Mouse (Mus musculus) stomach, embryonic 16.5 days (tissue): ENCODE data around the gene Dohh. TPM values are rescaled to one million over a fixed set of nuclear protein-coding genes. Genes with fewer than 3 reads are reported as not detected.

Experiments used
- ATAC-seq: fragments of 200-750 bp; cut with Nextera tagmentation; 2 replicates; pipeline ENCODE4 v1.8.0; 2017; ENCODE audit warnings: moderate number of reproducible peaks, moderate TSS enrichment; ENCODE audit not compliant: insufficient read depth, low FRiP score
- H3K27ac ChIP-seq: fragments of 300-500 bp; sonication (generic); 2 replicates; pipeline ENCODE4 v1.5.1; 2014; ENCODE audit warnings: low read length
- H3K27me3 ChIP-seq: fragments of 300-500 bp; sonication (generic); 2 replicates; pipeline ENCODE4 v1.6.1; 2014; ENCODE audit warnings: low read length, control low read depth, mixed read lengths; ENCODE audit not compliant: control insufficient read depth, insufficient read depth
- H3K36me3 ChIP-seq: fragments of 300-500 bp; sonication (generic); 2 replicates; pipeline ENCODE4 v1.6.1; 2014; ENCODE audit warnings: low read length; ENCODE audit not compliant: control insufficient read depth, insufficient read depth
- H3K4me1 ChIP-seq: fragments of 300-500 bp; sonication (generic); 2 replicates; pipeline ENCODE4 v1.6.1; 2014; ENCODE audit warnings: low read length, control low read depth, mixed read lengths; ENCODE audit not compliant: control insufficient read depth, insufficient read depth
- H3K4me2 ChIP-seq: fragments of 300-500 bp; sonication (generic); 2 replicates; pipeline ENCODE4 v1.6.1; 2014; ENCODE audit warnings: low read depth, low read length, mixed read lengths
- H3K4me3 ChIP-seq: fragments of 300-500 bp; sonication (generic); replicated peaks from 2 replicates; pipeline ENCODE4 v1.5.1; 2014; ENCODE audit warnings: mild to moderate bottlenecking, low read length
- H3K9ac ChIP-seq: fragments of 300-500 bp; sonication (generic); 2 replicates; pipeline ENCODE4 v1.6.1; 2014; ENCODE audit warnings: low read length
- H3K9me3 ChIP-seq: fragments of 300-500 bp; sonication (generic); replicated peaks from 2 replicates; pipeline ENCODE4 v1.6.1; 2016; ENCODE audit warnings: low read length, control low read depth; ENCODE audit not compliant: control insufficient read depth
- WGBS: fragments of 180-500 bp; shearing (Covaris S2); extraction: QIAGEN DNeasy Blood & Tissue Kit; methylation state at CpG from one replicate; pipeline ENCODE4 v1.1.7; 2014; 5-methylcytosine and 5-hydroxymethylcytosine counted together
- polyA plus RNA-seq: library from polyadenylated mRNA; unstranded; fragments of >200 nt; fragmentation: Nextera tagmentation; extraction: Ambion mirVana; gene quantifications from 2 replicates; pipeline ENCODE4 v1.2.1, GENCODE M21; 2015

Dohh gene
- polyA plus RNA-seq = 77.4 and 79.6 TPM in 2 replicates

DNA sequence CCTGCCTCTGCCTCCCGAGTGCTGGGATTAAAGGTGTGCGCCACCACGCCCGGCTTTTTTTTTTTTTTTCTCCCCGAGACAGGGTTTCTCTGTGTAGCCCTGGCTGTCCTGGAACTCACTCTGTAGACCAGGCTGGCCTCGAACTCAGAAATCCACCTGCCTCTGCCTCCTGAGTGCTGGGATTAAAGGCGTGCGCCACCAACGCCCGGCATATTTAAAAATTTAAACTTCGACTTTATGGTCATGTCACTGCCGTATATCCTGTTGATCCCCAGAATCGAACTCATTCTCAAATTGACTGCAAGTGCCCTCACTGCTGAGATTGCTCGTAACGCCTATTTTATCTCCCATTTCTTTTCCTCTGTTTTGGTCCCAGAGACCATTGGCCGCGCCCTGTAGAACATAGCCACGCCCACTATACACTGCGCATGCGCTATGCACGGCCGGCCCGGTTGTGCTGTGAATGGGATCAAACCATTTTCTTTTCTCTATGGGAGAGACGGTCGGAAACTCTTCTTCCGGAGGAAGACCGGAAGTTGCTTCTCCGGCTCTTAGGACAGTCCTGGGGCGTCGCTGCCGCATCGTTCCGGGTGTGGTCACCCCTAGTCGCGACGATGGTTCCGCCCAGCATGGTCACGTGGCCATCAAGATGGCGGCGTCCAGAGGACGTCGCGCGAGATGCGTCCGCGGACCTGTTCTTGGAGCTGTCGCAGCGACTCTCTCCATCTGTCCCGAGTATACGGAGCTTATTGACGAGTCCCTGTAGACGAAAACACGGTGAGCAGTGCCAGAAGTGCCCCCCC, at the start of gene Dohh, which contains the start of gene Gm48551:
Gene Dohh, plus strand, starts transcription at position 627 of the 803 bp plus-strand sequence.
Gene Gm48551, plus strand, starts transcription at position 665 of the 803 bp plus-strand sequence.
- WGBS = 3% methylated on average over 50 of the region's 54 CpGs
- Histone ChIP-seq H3K27me3 (no peaks in the 10 kb centered on the region), H3K36me3 (peaks cover 6% of the 10 kb centered on the region; the same call in 1 of the 2 replicates), H3K4me1 (peaks cover 13% of the 10 kb centered on the region), H3K9ac (peak within 1 kb of the TSS; percentile 90), H3K27ac (peak within 1 kb of the TSS; percentile 89), H3K4me2 (peak within 1 kb of the TSS; percentile 93), H3K4me3 (peak within 1 kb of the TSS; percentile 96), H3K9me3 (no peaks in the 10 kb centered on the region)
- ATAC-seq = peak; percentile 94

DNA sequence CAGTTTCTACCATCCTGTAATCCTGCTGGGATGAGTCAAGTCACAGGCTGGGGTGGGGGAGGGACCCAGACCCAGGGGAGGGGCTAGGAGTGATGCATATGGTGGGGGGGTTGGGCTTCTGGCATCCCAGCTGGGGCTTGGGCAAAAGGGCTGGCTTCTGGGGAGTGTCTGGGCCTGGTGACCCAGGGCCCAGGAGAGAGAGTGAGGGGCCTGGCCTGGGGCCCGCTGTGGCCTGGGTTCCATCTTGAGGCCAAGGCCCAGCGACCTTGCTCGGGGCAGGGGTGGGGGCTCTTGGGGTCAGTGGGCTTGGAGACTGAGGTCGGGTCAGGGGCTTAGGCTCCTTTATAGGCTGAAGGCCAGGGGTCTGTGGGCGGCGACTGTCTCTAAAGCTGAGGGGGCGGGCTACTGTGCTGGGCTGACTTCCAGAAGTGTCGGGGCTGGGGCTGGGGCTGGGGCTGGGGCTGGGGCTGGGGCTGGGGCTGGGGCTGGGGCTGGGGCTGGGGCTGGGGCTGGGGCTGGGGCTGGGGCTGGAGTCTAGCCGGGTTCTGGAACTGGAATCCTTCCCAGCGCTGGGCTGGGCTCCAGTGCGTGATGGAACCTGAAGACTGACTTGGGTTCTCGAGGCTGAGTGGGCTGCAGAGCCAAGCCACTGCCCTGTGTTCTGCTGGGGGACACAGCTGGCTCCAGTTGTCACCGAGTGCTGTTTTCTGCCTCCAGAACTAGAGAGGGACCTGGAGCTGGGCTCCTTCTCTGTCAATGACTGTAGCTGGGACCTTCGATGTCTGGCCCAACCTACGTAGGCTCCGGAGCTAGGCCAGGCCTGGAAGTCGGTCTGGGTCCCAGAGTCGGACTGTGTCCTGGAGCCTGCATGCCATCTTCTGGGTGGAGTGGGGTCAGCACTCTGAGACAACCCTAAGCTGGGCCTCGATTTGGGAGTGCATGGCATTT, 48.6 kb upstream of the Dohh start:
- peaks cover 30% of the 10 kb centered on the region for H3K4me1 ChIP-seq
- peak overlapping the region; percentile 94 for H3K27ac ChIP-seq
- no peaks in the 10 kb centered on the region for H3K36me3 ChIP-seq
- H3K4me2 ChIP-seq = peak overlapping the region; percentile 20
- no peaks in the 10 kb centered on the region for H3K9me3 ChIP-seq
- H3K9ac ChIP-seq = peak overlapping the region; percentile 56; the same call in 1 of the 2 replicates
- 41% methylated on average over 17 of the region's 19 CpGs for WGBS
- H3K27me3 ChIP-seq = no peaks in the 10 kb centered on the region
- no peak overlapping the region for H3K4me3 ChIP-seq
- ATAC-seq = peak; percentile 75

DNA sequence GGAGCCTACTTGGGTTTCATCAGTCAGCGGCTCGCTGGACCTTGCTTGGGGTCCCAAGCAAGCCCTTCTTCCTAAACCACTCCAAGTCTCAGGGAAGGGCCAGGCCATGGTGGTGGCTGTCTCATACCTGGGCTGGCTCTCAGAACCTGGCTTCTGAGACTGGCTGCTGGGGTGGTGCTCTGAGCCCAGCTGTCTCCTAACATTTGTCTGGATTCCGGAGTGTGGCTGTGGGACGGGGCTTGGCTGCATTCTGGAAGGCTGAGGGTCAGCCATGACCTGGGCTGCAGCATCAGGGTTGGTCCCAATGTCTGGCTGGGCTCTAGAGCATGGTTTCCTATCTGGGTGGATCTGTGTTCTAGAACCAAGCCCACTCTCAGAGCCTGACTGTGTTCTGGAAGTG, 47.7 kb upstream of the Dohh start:
- Histone ChIP-seq H3K9ac (peak overlapping the region; percentile 51; the same call in 1 of the 2 replicates), H3K4me2 (no peak overlapping the region), H3K27me3 (no peaks in the 10 kb centered on the region), H3K4me1 (peaks cover 31% of the 10 kb centered on the region), H3K36me3 (no peaks in the 10 kb centered on the region), H3K4me3 (no peak overlapping the region), H3K27ac (peak overlapping the region; percentile 94), H3K9me3 (no peaks in the 10 kb centered on the region)
- WGBS = 85% methylated on average over 4 of the region's 4 CpGs
- ATAC-seq = no peak

DNA sequence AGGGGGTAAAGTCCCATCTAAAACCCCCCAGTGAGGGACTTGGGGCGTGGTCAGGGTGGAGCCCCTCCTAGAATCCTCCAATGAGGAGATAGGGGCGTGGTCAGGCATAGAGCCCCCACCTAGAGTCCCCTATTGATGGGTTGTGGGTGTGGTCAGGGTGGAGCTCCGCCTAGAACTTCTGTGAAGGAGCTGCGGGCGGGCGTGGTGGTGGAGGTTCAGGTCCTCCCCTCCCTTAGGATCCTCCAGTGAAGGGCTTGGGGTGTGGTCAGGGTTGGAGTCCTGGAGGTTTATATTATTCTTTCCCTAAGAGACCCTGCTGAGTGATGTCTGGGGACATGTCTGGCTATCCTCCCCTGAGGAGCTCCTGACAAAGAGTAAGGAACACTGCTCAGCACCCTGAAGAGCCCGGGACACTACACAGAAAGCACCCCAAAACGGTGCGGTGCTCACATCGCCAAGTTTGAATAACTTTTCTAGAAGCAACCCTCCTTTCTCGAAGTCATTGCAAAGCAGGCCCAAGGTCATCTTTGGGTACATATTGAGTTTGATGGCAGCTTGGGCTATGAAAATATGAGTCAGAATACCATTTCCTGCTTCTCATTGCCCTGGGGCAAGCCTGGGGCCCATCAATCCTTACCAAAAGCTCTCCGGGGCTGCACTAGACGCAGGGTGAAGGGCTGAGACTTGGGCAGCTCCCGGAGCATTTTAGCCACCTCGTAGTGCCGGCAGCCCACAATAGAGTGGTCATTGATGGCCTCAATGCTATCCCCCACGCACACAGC, 43.5 kb upstream of the Dohh start:
- no peak for ATAC-seq
- Histone ChIP-seq H3K9me3 (no peaks in the 10 kb centered on the region), H3K27ac (no peak overlapping the region), H3K4me2 (no peak overlapping the region), H3K4me1 (peaks cover 19% of the 10 kb centered on the region; the same call in 1 of the 2 replicates), H3K9ac (no peak overlapping the region), H3K27me3 (peaks cover 20% of the 10 kb centered on the region), H3K36me3 (no peaks in the 10 kb centered on the region), H3K4me3 (no peak overlapping the region)
- WGBS = 46% methylated on average over 17 of the region's 17 CpGs

DNA sequence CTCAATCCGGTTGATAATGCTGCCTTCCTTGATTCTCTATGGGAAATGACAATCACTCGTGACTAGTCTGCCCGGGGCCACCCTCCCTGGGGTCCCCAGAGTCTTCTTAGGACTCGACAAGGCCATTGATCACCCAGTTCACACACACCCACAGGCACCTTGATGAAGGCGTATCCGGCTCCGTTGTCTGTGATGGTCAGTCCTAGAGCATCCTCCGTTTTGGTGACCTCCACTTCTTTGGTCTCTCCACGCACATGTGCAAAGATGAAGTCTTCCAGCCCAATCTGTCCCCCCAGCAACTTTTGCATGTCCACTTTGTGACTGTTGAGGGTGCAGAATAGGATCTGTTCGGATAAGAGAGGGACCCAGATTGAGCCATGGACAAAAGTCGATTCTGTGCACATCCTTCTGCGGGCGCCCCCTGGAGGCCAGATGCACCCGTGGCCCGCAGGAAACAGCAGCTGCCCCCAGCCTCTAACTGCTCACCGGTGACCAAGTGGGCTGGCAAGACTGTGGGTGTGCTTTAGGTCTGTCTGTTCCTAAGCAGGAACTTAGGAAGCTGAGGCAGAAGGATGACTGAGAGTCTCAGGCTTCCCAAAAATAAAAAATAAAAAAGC, 42.8 kb upstream of the Dohh start:
- Histone ChIP-seq H3K9me3 (no peaks in the 10 kb centered on the region), H3K9ac (no peak overlapping the region), H3K4me3 (no peak overlapping the region), H3K4me1 (peaks cover 16% of the 10 kb centered on the region), H3K27ac (no peak overlapping the region), H3K36me3 (no peaks in the 10 kb centered on the region), H3K27me3 (peaks cover 20% of the 10 kb centered on the region), H3K4me2 (no peak overlapping the region)
- no peak for ATAC-seq
- 36% methylated on average over 16 of the region's 16 CpGs for WGBS

DNA sequence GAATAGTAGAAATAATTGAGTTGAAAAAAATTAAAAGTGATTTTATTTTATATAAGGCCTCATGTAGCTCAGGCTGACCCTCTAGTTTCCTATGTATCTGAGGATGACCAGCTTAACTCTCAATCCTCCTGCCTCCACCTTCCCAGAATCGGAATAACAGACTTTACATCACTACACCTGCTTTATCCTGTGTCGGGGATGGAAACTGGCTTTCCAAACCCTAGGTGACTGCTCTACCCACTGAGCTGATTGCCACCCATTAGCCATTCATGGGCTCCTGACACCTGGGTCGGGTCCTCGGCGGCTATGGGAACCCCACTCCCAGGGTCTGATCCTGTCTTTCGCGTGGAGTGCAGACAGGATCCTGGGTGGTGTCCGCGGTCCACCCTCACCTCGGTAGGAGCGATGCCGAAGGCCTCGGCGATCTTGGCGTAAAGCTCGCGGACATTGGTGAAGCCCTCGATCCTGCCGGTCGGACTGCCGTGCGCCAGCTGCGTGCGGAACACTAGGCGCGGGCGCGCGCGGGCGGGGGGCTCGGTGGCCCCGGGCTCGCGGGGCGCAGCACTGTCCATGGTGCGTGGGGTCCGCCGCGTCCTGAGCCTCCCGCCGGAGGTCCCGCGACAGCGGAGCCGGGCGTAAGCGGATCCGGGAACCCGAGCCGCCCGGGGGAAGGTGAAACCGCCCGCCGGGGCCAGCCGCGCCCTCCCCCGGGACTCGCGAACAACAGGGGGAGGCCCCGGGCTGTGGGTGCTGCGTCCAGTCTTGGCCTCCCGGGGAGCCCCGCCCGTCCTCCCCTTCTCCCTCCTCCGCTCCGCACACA, 41.3 kb upstream of the Dohh start, which contains the start of gene Gipc3:
Gene Gipc3, minus strand, starts transcription at position 581 of the 820 bp plus-strand sequence.
- Histone ChIP-seq H3K9me3 (no peaks in the 10 kb centered on the region), H3K27ac (no peak within 1 kb of the TSS), H3K36me3 (peaks cover 7% of the 10 kb centered on the region; the same call in 1 of the 2 replicates), H3K27me3 (peaks cover 20% of the 10 kb centered on the region), H3K9ac (peak within 1 kb of the TSS; percentile 78), H3K4me2 (peak within 1 kb of the TSS; percentile 83), H3K4me1 (peaks cover 24% of the 10 kb centered on the region), H3K4me3 (peak within 1 kb of the TSS; percentile 51)
- WGBS = 3% methylated on average over 65 of the region's 67 CpGs
- no peak for ATAC-seq

DNA sequence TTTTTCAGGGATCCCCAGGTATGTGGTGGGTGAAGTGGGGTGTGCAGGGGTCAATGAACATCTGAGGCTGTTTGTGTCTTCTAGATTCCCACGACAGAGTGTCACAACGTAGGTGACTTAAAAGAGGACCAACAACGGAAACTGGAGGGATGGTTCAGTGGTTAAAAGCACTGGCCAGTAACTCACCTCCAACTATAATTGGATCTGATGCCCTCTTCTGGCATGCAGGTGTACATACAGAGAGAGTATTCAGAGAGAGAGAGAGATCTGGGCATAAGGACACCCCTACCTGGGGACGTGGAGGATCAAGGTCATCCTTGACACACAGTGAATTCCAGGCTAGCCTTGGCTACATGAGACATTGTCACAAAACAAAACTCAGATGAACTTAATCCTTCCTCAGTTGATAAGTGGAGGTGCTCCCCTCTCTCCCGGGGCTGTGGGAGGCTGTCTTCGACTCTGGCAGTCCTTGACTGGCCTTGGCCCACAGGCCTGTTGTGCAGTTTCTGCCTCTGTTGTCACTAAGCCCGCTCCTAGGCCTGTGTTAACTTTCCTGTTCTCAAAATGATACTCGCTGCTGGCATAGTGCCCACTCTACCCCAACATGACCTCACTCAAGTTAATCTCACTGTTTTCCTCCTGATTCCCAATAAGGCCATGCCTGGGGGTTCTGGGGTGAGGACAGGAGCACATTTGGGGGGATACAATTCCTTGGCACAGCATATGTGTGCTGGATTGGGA, 39.6 kb upstream of the Dohh start:
- H3K9me3 ChIP-seq = no peaks in the 10 kb centered on the region
- H3K4me1 ChIP-seq = peaks cover 35% of the 10 kb centered on the region
- no peak for ATAC-seq
- H3K27ac ChIP-seq = no peak overlapping the region
- WGBS = 44% methylated on average over 8 of the region's 8 CpGs
- H3K36me3 ChIP-seq = peaks cover 12% of the 10 kb centered on the region; the same call in 1 of the 2 replicates
- H3K4me2 ChIP-seq = no peak overlapping the region
- no peak overlapping the region for H3K4me3 ChIP-seq
- no peak overlapping the region for H3K9ac ChIP-seq
- H3K27me3 ChIP-seq = peaks cover 20% of the 10 kb centered on the region
